Mouse (Mus musculus) hindlimb bud, embryonic 11.5 days (tissue): ENCODE data around the gene Med29.

Source experiments
- DNase-seq: peaks from one replicate; pipeline ENCODE4 v3.0.0-alpha.2; 2012; ENCODE audit warnings: low read depth, low spot score; ENCODE audit errors: extremely low spot score

Gene Med29

DNA sequence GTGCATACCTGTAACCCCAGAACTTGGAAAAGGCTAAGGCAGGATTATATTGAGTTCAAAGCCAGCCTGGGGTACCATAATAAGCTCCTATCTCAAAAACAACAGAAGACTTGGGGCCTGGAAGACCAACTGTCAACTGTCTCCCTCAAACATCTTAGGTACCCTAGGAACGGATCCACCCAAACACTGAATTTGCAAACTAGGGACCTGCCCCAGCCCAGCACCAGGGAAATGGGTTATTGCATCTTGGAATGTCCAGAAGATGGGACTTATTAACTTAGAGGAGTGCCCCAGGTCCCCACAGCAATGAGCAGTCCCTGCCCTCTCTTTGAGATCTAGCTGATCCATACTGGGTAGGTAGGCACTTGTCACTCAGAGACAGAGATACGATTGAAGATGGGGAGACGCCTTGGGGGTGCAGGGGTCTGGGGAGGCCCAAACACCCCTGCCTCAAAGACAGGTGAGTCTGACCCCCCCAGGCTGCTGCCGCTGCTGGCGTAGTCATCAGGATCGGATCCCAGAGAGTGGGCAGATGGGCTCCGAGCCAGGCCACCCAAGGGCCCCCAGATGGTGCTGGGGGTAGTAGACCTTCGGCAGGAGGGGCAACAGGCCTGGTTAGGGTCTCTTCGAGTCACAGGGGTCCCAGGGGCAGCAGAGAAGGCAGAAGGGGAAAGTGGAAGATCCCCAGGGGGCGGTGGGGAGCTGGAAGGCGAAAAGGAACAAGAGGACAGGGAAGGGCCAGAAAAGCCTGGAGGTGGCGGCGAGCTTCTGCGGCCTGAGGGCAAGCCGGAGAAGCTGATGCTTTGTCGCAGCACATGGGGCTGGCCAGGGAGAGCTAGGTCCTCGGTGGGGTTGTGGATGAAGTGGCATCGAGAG lies 15.1 kb downstream of the Med29 start:
- DNase-seq = no peak

DNA sequence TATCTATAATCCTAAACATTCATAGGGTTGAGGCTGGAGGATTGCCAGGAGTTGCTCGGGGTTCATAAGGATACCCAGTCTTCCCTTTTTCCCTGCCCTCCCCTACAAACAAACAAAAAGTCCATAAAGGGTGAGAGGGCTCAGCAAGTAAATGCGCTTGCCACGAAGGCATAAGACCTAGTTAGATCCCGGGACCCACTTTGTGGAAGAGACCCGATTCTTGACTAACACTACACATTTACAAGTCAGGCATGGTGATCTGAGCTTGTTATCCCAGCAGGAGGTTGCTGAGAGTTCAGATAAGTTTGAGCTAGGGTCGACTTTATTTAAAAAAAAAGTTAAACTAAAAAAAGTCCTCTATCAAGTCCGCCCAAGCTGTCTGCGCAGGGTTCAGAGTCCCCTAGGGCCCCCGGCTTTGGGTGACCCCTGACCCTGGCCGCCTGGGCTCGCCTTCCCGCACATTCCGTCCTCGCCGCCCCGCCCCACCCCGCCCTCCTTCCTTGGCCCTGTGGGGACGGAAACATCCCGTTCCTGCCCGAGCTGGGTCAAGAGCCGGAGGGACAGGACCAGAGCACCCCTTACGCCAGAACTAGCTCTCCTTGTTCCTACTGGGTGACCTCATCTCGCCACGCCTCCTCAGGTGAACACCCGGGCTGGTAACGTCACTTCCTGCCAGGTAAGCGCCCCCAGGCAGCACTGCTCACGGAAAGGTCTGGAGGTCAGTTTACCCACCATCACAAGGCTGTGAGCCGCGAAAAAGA lies 16.3 kb downstream of the Med29 start:
- no peak for DNase-seq

DNA sequence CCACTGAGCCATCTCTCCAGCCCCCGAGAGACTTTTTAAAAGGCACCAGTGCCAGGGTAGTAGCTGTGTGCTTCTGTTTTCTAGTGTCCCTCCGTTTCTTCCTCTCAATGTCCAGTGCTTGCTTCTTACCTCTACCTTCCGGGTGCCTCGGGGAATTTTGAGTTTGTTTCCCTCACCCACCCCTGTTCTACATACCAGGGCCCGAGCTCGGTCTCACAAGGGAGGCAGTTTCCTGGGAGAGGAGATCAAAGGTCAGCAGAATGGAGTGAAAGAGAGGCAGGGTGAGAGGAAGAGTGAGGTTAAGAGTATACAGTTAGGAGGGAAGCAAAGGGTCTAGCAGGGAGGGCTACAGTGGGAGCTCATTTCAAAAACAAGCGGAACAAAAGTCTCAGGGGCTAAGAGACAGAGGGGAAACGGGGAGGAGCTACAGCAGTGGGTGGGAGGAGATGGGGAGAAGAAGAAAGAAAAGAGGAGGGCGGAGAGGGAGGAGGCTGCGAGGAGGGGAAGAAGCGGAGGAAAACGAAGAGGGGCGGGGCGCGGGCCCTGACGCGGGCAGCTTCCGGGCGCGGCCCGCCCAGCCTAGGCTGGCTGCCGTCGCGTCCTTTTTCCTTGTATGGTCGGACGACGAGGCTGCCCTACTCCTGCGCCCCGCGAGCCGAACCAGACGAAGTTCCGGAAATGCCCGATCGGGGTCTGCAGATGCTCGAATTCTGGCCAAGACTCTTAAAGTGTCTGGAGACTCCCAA lies 17.2 kb downstream of the Med29 start:
- DNase-seq = no peak

DNA sequence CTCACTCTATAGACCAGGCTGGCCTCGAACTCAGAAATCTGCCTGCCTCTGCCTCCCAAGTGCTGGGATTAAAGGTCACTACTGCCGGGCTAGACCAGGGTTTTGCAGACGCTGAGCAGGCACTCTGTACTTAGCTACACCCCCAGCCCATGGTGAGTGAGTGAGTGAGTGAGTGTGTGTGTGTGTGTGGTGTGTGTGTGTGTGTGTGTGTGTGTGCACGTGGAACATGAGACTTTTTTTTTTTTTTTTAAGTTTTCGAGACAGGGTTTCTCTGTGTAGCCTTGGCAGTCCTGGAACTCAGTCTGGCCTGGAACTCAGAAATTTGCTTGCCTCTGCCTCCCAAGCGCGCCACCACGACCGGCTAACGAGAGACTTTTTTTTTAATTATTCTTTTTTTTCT lies 17.9 kb downstream of the Med29 start:
- no peak for DNase-seq

DNA sequence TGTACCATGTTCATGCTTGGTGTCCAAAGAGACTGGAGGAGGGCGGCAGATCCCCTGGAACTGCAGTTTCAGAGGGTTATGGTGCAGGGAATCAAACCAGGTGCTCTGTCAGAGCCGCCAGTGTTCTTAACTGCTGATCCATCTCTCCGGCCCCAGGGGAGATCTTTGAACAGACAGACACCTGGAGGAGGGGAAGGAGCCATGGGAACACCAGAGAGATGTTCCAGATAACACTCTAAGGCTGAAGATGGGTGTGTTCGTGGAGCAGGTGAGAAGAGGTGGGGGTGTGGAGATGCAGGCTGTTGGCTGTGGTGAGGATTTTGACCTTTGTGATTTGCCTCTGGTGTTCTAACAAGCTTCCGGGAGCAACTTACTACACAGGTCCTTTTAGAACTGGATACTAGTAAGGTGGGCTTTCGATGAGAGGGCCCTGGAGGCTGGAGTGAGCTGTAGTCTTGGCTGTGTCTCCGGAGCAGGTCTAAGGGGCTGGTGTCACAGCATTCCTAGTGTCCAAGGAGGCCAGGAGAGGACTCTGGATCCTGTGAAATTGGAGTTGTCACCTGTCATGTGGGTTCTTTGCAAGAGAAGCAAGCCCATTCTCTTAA lies 18.5 kb downstream of the Med29 start:
- DNase-seq = no peak

DNA sequence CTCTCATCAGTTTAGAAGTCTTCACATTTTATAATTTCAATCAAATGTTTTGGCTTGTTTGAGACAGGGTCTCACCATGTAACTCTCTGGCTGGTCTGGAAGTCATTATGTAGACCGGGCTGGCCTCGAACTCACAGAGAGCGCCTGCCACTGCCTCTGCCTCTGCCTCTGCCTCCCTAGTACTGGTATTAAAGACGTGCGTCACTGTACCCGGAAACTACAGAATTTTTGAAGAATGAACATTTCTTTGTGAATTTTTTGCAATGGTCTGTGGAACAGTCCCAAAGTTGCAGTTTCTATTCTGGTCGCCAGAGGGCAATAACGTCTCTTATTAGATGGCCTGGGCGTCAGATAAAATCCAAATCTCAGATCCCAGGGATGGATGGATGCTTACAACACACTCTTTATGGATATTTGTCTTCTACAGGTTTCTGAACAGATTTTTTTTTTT lies 19.4 kb downstream of the Med29 start:
- peak; percentile 82 for DNase-seq

DNA sequence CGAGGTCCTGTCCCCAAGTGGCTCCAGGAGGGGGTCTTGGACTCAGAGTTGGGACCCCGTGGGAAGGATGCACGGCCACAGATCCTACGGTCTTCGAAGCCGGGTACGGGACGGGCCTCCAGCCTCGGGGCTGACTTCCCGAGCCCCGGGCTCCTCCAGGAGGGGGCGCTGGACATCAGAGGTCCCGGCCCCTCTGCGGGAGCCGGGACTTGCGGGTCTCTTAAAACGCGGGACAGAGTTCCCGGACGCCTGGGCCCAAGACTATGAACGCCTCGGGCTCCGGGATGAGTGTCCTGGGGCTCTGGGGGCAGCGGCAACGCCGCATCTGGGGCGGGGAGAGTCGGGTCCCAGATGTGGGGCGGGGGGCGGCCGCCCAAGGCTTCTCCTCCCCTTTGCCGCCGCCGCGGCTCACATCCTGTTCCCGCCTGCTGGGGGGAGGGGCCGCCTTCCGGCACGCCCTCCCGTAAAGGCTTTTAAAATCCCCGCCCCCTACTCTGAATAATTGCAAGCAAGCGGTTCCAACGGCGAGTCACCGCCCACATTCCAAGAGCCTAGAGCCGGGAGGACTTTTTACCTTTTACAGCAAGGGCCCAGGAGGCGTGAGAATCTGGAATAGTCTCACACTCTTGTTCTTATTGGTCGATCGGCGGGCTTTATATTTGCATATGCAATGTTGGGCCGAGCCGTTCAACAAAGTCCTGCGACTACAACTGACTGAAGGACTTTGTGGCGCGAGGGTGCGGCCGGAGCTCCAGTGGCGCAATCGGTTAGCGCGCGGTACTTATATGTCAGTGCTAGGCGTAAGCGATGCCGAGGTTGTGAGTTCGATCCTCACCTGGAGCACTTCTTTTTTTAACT lies 20.0 kb downstream of the Med29 start, which contains the start of gene Plekhg2:
Gene Plekhg2, minus strand, starts transcription at position 349 of the 858 bp plus-strand sequence.
- peak; percentile 96 for DNase-seq

DNA sequence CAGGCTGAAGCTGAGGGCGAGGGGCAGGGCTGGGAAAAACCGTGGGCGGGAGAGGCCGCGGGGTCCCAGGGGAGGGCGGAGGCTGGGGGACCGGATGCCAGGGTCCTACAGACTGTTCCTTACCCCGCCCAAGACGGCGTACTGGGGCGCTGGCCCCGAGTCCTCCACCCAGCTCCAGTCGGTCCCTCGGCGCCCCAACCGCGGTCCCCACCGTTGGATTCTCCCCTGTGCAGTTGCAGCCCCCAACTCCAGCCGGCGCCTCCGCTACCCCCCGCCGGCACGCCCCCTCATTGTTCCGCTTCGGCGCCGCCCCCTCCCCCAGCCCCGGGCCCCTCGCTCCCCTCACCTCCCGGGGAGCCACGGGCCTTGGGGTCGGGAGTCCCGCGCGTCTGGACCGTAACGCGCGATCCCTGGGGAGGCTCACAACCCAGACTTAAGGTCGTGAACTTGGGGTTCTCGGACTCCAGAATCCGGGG lies 21.0 kb downstream of the Med29 start:
- DNase-seq = no peak

DNA sequence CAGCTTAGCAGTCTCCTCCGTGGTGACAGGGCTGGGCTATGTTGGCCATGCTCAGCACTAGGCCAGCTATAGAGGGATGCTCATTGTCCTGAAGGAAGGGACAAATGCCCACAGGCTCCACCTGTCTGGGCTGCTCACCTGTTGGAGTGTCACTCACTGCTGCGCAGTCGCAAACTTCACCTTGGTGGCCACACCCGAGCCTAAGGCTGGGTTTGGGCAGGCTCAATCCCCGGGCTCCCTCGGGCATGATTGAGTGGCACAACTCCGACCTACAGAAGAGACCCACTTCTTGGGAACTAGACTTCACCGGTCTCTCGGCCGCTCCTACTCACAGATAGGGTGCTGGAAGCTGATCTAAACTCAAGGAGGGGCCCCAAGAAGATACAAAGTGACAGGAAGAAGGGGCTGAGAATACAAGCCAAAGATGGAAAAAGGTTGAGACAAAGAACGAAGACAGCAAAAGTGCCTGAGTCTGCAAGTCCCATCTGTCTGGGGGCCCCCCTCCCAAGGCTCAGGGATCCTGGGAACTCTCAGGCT lies 21.5 kb downstream of the Med29 start:
- no peak for DNase-seq

DNA sequence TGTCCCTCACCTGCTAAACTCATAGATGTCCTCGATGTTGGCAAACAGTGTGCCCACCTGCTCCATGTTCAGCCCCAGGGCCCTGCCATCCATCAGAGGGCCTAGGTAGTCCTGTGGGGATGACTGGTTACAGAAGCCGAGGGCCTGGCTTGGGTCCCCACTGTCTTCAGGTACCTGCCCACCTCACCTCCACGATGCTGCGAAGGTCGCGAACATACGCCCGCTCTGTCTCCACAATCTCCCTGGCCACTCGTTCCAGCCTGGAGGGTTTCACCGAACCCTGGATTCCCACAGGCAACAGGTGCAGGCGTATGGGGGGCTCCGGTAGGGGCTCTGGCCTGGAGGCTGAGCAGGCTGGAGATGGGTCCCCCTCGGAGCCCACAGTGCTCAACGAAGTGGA lies 22.5 kb downstream of the Med29 start:
- DNase-seq = no peak

DNA sequence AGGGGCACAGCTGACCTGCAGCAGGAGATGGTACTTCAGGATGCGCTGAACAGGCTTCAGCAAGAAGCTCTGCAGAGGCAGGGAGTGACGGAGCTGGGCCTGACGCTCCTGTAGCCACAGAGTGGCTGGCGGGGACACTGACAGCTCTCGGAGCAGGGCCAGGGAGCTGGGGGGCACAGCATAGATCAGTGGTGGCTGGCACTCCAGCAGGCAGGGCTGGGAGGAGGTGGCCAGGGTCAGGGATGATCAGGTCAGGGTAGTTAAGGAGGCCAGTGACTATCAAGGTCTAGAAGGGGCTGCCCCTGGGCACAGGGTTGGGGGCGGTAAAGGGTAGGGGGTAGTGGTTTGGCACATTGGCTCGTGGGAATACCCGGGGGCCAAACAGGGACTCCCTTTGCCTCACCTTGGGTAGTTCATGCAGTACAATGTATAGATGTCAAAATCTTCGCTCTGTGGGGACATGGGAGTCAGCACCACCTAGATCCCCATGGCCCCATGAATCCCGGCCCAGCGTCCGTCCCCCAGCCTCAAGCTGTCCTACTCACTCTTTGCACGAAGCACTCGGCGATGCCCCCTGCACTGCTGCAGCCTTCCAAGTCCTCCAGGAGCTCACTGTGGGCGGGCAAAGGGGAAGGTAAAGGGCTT lies 24.1 kb downstream of the Med29 start:
- no peak for DNase-seq

DNA sequence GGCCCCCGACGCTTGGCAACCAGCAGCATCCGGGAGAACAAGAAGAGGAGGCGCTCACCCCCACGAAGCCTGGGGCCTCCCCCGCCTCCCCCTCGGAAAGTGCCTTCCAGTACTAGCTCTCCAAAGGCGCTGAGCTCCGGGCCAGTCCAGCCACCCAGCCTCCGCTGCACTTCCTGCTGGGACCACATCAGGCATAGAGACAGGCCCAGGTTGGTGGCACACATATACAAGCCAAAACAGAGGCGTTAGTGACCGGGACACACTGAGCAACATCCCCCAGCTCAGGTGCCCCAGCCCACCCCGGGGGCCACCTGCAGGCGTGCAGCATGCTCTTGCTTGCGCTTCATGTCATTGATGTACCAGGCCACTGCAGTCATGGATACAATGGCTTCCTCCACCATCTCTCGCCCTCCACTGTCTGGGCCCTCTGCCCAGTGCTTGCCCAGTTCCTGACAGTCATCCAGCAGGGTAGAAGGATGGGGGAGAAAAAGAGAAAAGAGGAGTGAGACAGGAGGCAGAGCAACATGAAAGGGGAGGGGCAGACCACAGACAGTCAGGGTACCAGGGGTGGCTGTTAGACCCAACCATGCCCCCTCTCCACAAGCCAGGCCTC lies 24.7 kb downstream of the Med29 start:
- no peak for DNase-seq

DNA sequence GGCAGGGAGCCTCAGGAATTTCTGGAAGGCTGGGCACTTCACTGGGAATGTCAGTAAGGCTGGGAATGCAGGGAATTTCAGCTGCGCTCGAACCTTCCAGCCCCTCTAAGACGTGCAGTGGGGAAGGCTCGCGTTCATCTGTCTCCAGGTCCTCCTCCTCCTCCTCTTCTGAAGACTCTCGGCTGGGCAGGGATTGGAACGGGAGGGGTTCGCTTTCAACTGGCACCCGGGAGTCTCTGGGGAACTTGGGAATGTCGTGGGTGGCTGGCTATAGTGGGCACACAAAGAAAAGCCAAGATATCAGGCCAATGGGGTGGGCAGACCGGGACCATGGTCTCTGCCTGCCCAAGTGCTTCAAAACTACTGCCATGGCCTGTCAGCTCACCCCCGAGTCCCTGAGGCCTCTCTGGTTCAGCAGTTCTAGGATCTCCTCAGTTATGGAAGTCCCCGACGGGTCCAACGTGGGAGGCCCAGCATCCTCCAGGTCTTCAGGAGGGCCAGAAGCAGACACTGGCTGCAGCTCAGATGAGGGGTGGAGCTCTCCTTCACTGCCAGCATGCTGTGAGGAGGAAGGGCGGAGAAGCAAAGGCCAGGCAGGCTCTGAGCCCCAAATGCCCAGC lies 30.0 kb downstream of the Med29 start:
- no peak for DNase-seq

DNA sequence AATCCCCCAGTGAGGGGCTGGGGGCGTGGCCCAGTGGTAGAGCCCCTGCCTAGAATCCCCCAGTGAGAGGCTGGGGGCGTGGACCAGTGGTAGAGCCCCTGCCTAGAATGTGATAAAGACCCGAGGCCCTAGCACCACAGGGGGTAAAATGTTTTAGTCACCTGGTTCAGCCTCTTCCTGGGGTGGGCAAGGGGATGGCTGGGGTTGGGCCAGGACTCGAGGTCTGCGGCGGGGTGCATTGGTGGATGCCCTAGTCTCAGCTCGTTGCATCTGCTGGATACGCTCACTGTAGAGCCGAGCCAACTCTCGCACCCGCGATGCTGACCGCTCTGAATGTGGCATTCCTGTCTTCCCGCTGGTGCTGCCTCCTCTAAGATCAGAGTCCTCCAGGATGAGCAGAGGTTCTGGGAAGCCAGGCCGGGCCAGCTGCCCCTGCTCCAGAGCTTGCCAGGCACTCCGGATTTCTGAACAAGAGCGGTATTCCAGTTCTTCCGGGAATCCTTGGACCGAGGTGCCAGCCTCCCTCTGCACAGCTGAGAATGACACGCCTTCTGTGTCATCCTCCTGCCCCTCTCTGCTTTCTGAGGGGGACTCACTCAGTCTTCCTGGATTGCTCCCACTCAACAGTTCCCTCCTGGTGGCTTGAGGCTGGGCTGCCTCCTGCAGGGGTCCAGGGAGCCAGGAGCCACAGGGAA lies 30.7 kb downstream of the Med29 start:
- no peak for DNase-seq

DNA sequence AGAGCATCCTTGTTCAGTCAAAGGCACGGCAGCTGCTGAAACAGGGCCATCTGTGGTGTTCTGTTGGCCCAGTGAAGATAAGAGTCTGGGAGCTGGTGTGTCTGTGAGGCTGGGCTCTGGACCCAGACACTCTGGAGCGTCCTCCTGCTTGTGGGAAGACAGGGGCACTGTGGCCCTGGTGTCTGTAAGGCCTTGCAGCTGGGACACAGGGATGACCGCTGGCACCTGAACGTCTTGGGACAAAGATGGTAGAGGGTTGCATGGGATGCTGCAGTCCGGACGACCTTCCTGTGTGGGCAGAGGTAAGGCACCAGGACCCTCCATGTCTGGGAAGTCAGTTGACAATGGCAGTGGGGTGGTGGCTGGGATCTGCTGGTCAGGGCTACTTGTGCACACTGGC lies 32.2 kb downstream of the Med29 start:
- DNase-seq = no peak

DNA sequence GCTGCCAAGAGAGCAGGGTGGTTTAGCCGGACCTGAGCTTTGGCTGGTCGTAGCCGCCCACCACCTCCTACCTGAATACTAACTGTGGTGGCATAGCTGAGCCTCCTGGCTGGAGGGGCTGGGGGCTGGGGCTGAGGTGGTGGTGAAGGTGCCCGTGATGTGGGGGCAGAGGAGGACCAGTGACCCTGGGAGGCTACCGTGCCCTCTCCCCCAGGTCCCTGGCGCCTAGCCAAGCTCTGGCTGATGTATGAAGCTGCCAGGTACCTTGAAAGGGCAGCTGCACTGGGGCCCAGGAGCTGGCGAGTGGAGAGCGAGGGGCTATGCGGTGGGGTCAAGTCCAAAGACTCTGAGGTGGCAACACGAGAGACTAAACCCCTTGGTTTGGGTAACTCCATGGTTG lies 32.7 kb downstream of the Med29 start:
- no peak for DNase-seq

DNA sequence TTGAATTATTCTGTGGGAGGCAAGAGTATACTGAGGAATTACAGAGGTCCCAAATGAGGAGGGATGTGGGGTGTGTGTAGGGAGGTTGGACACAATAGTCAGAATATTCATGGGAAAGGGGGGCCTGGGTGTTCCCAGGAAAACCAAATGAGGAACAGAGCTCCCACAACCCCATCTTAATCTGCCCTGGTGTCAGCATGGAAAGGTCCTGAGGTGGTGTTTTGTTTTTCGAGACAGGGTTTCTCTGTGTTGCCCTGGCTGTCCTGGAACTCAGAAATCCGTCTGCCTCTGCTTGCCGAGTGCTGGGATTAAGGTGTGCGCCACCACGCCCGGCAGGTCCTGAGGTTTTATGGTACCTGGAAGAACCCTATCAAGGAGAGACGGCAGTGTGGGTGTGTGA lies 34.1 kb downstream of the Med29 start:
- DNase-seq = no peak

DNA sequence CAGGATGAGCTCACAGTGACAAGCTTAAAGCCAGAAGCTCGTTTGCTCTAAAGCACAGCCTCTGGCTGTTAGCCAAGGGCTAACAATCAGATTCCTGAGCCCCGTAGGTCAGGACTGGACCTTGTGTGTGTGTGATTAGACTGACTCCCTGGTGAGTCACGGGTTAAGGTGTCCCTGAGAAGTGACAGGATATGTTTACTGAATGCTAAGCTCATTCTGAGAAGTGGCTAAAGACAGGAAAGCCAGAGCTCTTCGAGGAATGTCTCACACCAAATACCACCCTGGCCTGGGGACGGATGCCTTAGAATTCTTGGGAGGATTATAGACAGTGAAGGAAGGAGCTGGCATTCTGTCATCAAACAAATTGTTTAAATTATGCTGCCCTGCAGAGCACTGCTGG lies 34.5 kb downstream of the Med29 start:
- DNase-seq = no peak
